Mouse (Mus musculus) heart, embryonic 16.5 days (tissue): ENCODE results near the gene Gm47985. TPM values are rescaled to one million over a fixed set of nuclear protein-coding genes. Genes with fewer than 3 reads are reported as not detected.
"Not testable (repeated sequence)": the region's sequence is repeated elsewhere in the genome, so short reads cannot be mapped to it uniquely, and the experiment has no call there.

Source experiments
- ATAC-seq: fragments of 200-750 bp; cut with Nextera tagmentation; replicated peaks from 2 replicates; pipeline ENCODE4 v1.8.0; 2017; ENCODE audit warnings: moderate number of reproducible peaks; ENCODE audit not compliant: insufficient read depth, low FRiP score; ENCODE audit errors: extremely low read depth
- H3K27ac ChIP-seq: fragments of 300-500 bp; sonication (generic); 2 replicates; pipeline ENCODE4 v1.5.1; 2014; ENCODE audit warnings: mild to moderate bottlenecking, low read length, control low read depth, moderate library complexity
- H3K27me3 ChIP-seq: fragments of 300-500 bp; sonication (generic); 2 replicates; pipeline ENCODE4 v1.6.1; 2014; ENCODE audit warnings: low read length, mixed read lengths; ENCODE audit not compliant: control insufficient read depth, insufficient read depth
- H3K36me3 ChIP-seq: fragments of 300-500 bp; sonication (generic); 2 replicates; pipeline ENCODE4 v1.6.1; 2014; ENCODE audit not compliant: control insufficient read depth, insufficient read depth
- H3K4me1 ChIP-seq: fragments of 300-500 bp; sonication (generic); 2 replicates; pipeline ENCODE4 v1.6.1; 2014; ENCODE audit warnings: low read length, mixed read lengths; ENCODE audit not compliant: control insufficient read depth, insufficient read depth
- H3K4me2 ChIP-seq: fragments of 300-500 bp; sonication (generic); 2 replicates; pipeline ENCODE4 v1.6.1; 2014; ENCODE audit warnings: low read depth, mild to moderate bottlenecking, control low read depth, low read length
- H3K4me3 ChIP-seq: fragments of 300-500 bp; sonication (generic); 2 replicates; pipeline ENCODE4 v1.5.1; 2014; ENCODE audit warnings: mild to moderate bottlenecking, control low read depth, low read length
- H3K9ac ChIP-seq: fragments of 300-500 bp; sonication (generic); 2 replicates; pipeline ENCODE4 v1.6.1; 2014; ENCODE audit warnings: low read length, control low read depth
- H3K9me3 ChIP-seq: fragments of 300-500 bp; sonication (generic); replicated peaks from 2 replicates; pipeline ENCODE4 v1.6.1; 2016; ENCODE audit warnings: low read length; ENCODE audit not compliant: control insufficient read depth
- WGBS: fragments of 180-500 bp; shearing (Covaris S2); extraction: QIAGEN DNeasy Blood & Tissue Kit; methylation state at CpG from one replicate; pipeline ENCODE4 v1.1.7; 2014; 5-methylcytosine and 5-hydroxymethylcytosine counted together
- polyA plus RNA-seq: library from polyadenylated mRNA; unstranded; fragments of >200 nt; fragmentation: Nextera tagmentation; extraction: Ambion mirVana; gene quantifications from 2 replicates; pipeline ENCODE4 v1.2.1, GENCODE M21; 2015

Gene Gm47985
- polyA plus RNA-seq, 1 experiment from 2014 or later: 0.28 TPM

- WGBS: 73% methylated on average over 2 of the region's 2 CpGs
- H3K9me3 ChIP-seq: no peaks in the 10 kb centered on the region
- H3K27me3 ChIP-seq: no peaks in the 10 kb centered on the region
- H3K4me3 ChIP-seq: no peak overlapping the region
- no peak overlapping the region for H3K4me2 ChIP-seq
- no peak overlapping the region for H3K27ac ChIP-seq
- ATAC-seq: no peak; the same call in 1 of the 2 replicates
- H3K4me1 ChIP-seq: 0 out of 2 replicates have a peak, but pooled peaks cover 2% of the 10 kb centered on the region
- H3K36me3 ChIP-seq: no peaks in the 10 kb centered on the region
- H3K9ac ChIP-seq: no peak overlapping the region
Measured at GRCm38 (mm10) chr1:151171572-151172461, 10.5 kb upstream of the Gm47985 start.

DNA sequence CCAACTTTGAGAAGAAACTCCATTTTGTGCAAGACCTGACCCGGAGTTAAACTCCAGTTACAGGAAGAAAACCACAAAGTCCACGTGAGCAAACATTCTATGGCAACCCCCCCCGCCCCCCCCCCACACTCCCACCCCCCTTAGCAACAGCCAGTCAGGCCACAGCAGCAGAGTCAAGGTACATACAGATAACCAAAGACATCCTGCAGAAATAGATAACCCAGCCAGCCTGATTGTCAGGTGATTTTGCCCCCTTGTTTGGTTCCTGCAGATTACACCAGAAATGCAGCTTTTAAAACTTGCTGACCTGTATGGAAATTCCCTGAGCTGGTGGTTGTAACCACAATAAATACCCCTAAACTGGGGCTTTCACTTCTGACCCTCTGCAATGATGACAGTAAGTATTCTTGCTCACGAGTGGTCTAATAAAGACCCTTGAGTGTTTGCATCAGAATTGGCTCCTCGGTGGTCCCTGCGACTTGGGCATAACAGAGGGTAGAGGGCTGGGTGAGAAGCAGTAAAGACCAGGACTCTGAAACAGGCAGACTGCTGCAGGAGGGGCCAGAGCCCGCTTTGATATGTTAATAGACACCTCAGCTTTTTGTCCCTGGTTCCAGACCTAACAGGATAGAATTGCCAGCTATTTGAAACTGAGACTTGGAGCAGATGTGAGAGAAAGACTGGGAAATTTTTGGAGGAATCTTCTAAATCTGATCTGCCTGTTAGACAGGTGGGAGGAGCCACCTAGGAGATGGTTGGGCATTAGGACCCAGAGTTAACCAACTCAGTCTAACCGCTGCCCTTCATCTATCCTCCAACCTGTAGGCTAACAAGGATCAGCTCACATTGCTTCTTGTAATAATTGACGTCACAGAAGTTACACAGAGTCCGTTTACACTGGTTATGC is 5.1 kb upstream of the Gm47985 start:
- ATAC-seq: peak; percentile 83
- no peak overlapping the region; the same call in 1 of the 2 replicates for H3K27ac ChIP-seq

GRCm38 (mm10) chr1:151177937-151178271 is 4.4 kb upstream of the Gm47985 start:
- Histone ChIP-seq H3K36me3 (no peaks in the 10 kb centered on the region), H3K9ac (no peak overlapping the region), H3K27me3 (no peaks in the 10 kb centered on the region), H3K4me3 (peak overlapping the region; percentile 21; the same call in 1 of the 2 replicates), H3K4me2 (peak overlapping the region; percentile 50), H3K27ac (no peak overlapping the region; the same call in 1 of the 2 replicates), H3K4me1 (0 out of 2 replicates have a peak, but pooled peaks cover 3% of the 10 kb centered on the region), H3K9me3 (no peaks in the 10 kb centered on the region)
- peak; percentile 25; the same call in 1 of the 2 replicates for ATAC-seq
- WGBS: 33% methylated on average over 4 of the region's 4 CpGs

More for the DNA sequence above, 5.1 kb upstream of the Gm47985 start:
- Histone ChIP-seq H3K27me3 (no peaks in the 10 kb centered on the region), H3K4me2 (peak overlapping the region; percentile 50), H3K9ac (no peak overlapping the region), H3K9me3 (no peaks in the 10 kb centered on the region), H3K36me3 (no peaks in the 10 kb centered on the region), H3K4me3 (peak overlapping the region; percentile 21; the same call in 1 of the 2 replicates), H3K4me1 (0 out of 2 replicates have a peak, but pooled peaks cover 3% of the 10 kb centered on the region)
- WGBS: 16% methylated on average over 10 of the region's 10 CpGs

GRCm38 (mm10) chr1:151178505-151179083 is 3.7 kb upstream of the Gm47985 start:
- ATAC-seq: no peak
- no peaks in the 10 kb centered on the region for H3K36me3 ChIP-seq
- no peak overlapping the region for H3K9ac ChIP-seq
- no peaks in the 10 kb centered on the region for H3K27me3 ChIP-seq
- no peak overlapping the region for H3K27ac ChIP-seq
- WGBS: 70% methylated on average over 2 of the region's 2 CpGs
- no peaks in the 10 kb centered on the region for H3K9me3 ChIP-seq
- no peak overlapping the region for H3K4me3 ChIP-seq
- no peak overlapping the region for H3K4me2 ChIP-seq
- 0 out of 2 replicates have a peak, but pooled peaks cover 3% of the 10 kb centered on the region for H3K4me1 ChIP-seq

DNA sequence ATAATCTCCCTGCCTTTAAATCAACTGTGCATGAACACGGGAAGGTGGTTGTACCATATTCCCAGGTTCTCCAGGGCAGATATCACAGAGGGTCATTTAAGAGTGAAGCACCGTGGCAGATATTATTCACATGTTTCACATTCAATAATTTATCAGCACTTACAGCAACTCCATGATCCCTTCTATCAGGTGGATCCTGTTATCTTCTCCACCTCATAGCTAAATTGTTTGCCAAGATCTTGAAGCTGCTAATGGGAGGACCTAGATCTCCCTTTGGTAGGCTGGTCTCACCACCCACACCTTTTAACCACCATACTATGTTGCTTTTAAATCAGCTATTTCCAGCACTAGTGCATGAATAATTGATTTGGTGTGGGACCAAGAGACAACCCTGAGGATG is 2.2 kb upstream of the Gm47985 start:
- Histone ChIP-seq H3K4me3 (no peak overlapping the region), H3K9me3 (no peaks in the 10 kb centered on the region), H3K9ac (no peak overlapping the region), H3K4me1 (0 out of 2 replicates have a peak, but pooled peaks cover 3% of the 10 kb centered on the region), H3K27me3 (no peaks in the 10 kb centered on the region), H3K36me3 (no peaks in the 10 kb centered on the region), H3K4me2 (no peak overlapping the region), H3K27ac (no peak overlapping the region)
- ATAC-seq: no peak
- WGBS: 78% methylated on average over 2 of the region's 2 CpGs

DNA sequence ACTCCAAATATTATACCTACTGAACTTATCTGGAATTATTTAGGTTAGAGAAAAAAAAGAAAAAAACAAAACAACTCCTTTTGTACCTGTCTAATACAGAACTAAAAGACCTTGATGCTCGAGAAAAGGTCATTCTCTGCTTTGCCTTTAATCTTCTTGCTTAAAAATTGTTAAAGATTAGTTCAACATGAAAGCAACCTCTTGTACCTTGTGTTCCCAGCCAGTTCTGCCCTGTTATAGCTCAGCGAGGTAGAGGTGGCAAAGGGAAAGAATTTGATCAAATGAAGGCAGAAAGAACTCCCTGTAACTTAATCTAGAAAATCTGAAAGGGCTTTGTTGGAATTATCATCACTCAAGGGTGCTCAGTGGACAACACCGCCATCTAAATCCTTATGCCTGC is 3.8 kb downstream of the Gm47985 start:
- H3K4me1 ChIP-seq, ATAC-seq, H3K9ac ChIP-seq, H3K4me3 ChIP-seq, H3K9me3 ChIP-seq, H3K27ac ChIP-seq, H3K36me3 ChIP-seq, H3K27me3 ChIP-seq, H3K4me2 ChIP-seq: not testable (repeated sequence)
- WGBS: 66% methylated on average over 3 of the region's 3 CpGs

GRCm38 (mm10) chr1:151186879-151187424 is 4.6 kb downstream of the Gm47985 start:
- not testable (repeated sequence) for H3K36me3 ChIP-seq, H3K4me2 ChIP-seq, ATAC-seq, H3K4me3 ChIP-seq, H3K4me1 ChIP-seq, H3K9me3 ChIP-seq, H3K27me3 ChIP-seq, H3K27ac ChIP-seq, H3K9ac ChIP-seq
- WGBS: 54% methylated on average over 4 of the region's 4 CpGs

DNA sequence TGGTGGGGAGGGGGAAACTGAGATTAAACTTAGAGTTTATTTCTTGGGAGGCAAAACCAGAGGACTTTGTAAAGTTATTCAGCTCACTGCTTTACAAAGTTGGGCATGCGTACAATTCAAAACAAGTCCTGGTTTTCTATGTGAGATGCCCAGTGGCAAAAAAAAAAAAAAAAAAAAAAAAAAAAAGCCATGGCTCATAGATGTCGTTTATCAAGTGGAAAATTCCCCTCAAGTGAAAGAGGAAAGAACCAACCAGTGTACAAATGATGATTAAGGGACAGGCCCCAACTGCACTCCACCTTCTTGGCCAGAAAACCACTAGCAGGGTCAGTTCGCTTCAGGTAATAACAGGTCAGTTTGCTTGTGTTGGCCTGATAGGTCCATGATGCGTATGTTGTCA is 6.1 kb downstream of the Gm47985 start:
- WGBS: 77% methylated on average over 4 of the region's 4 CpGs
- Histone ChIP-seq H3K27ac (no peak overlapping the region), H3K4me1 (no peaks in the 10 kb centered on the region), H3K4me3 (no peak overlapping the region), H3K9ac (no peak overlapping the region), H3K27me3 (no peaks in the 10 kb centered on the region), H3K36me3 (no peaks in the 10 kb centered on the region), H3K4me2 (no peak overlapping the region), H3K9me3 (no peaks in the 10 kb centered on the region)
- ATAC-seq: no peak
